Mouse (Mus musculus) forelimb bud, embryonic 11.5 days (tissue): ENCODE measurements at regions not wholly inside any gene's neighbourhood (a gene's known extent, or its start where the extent isn't known, plus 50 kb on each side); places are given as distances from the start of the nearest gene placed in this dataset.

Experiments used
- DNase-seq: peaks from one replicate; pipeline ENCODE4 v3.0.0-alpha.2; 2012; ENCODE audit warnings: low read depth, low spot score

DNA sequence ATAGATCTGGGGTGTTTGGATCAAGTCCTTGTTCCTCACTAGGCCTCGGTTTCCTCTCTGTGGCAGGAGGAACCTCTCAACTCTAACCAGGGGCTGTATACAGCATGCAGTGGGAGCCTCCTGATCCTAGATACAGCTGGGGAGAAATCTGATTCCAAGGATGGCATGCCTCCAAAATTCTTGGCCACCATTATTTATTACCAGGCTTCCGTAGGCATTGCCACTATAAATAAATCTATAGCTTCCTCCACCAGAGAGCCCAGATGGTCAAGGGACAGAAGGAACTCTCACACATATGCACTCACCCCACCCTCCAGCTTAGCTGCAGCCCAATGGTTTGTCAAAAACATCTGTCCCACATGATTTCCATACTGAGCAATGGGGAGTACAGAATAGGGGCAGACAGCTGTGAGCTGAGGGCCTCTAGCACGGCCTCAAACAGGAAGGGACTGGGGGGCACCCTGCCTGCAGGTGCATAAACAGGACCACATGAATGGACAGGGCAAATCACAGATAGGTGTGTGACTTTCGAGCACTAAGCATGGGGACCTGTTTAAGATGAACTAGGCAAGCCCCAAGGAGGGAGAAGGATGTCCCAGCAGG is 100.8 kb upstream of the Mgme1 start:
- no peak for DNase-seq

DNA sequence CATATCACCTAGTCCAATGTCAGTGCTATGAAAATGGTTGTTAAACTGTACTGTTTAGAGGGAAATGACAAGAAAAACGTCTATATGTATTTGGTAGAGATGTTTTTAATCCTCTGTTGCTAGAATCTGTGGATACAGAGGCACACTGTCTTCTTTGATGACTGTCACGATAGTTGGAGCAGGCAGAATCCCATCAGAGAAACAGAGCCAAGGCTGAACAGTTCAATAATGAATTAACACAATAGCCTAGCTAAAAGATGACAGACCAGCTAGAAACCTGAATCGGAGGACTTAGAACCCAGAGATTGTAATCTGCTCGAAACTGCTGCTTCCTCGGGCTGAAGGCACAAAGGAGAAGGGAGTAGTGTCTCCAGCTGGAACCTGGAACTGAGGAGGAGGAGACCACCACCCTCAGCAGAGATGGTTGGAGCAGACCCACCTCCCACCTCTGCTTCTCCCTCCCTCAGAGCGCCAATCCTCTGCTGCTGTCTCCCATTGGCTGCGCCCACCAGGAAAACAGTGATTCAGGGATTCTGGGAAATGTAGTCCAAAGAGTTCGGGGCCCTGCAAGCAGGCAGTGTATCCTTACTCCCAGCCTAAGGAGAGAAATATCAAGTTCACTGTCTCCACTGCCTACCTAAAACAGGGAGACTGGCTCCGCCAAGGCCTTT is 98.2 kb upstream of the Mgme1 start:
- peak; percentile 74 for DNase-seq

DNA sequence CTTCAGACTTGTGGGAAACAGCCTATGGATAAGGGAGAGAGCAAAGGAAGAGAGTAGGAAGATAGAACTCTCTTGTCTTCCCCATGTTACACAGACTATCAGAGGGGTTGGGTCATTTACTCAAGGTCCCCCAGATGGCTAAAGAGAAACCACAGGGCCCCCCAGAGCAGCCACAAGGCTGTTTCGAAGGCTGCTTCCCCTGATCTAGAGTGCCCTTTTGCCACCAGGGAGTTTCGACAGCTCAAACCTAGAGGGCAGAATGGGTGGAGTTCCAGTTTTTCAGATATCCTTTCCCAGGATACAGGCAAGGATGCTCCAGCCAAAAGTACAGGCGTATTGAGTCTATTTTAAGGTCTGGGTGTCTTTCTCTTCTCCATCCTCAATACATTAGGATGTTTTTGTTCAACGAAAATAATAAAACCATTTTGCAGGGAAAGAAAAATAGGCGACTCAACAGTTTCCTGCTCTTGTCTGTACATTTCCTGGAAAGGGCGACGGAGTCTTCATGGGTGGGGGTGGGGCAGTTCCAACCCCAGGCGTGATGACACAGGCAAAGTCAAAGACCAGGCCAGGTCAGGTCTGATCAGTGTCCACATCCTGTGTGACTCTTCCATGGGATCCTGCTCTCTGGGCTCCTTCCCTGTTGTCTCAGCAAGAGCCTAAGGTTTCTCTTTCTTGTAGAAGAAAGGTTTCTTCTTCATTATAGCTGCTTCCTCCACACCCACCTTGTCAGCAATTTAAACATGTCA is 96.9 kb upstream of the Mgme1 start:
- no peak for DNase-seq

DNA sequence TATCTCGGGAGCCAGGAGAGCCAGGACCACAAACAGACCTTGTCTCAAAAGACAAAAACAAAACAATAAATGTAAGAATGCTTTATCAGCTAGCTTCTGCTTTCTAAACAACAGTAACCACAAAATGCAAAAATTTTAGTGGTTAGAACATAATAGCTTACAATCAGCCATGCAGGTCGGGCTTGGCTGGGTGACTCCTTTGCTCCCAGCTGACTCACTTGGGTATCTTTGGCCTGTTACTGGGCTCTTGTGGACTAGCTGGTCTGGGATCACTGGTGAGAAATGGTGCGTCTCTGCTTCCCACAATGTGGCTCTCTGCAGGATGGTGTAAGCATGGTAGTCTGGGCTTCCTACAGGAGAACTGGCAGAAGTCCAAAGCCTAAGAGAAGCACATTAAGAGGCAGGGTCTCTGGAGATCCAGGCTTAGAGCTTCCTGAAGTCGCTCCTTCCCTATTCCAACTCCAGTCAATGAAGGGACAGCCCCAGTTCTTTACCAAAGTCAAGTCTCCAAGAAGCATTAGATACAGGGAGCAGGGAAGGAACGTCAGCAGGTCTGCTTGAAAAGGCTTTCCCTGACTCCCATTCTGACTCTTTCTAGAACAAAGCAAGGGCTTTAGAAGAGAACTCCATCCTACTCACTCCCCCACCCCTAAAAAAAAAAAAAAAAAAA is 96.0 kb upstream of the Mgme1 start:
- DNase-seq: no peak

DNA sequence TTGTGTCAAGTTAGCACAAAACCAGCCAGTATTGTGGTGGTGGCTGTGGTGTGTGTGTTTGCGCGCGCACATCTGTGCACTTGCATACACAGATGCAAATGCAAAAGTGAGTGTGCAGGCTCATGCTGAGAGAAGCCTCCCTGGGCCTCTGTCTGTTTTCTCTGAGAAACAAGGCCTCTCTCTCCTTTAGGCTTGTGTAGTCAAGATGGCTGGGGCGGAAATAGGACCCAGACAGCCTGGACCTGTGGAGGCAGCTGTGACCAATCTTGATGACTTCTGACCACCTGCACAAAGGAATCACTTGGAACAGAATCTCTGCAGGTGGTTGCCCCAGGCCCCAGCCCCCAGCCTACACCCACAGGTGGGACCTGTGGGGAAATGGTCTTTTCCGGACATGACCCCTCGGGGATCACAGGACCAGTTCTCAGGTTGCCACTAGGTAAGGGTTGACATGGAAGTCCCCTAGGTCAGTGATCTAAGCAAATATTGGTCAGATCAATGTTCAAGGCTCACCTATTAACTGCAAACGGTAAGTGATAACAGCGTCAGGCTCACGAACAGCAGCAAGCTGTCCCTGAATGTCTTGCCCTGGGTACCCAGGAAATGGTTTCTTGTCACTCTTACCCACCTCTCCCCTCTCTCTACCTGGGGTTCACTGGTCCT is 93.8 kb upstream of the Mgme1 start:
- DNase-seq: no peak

DNA sequence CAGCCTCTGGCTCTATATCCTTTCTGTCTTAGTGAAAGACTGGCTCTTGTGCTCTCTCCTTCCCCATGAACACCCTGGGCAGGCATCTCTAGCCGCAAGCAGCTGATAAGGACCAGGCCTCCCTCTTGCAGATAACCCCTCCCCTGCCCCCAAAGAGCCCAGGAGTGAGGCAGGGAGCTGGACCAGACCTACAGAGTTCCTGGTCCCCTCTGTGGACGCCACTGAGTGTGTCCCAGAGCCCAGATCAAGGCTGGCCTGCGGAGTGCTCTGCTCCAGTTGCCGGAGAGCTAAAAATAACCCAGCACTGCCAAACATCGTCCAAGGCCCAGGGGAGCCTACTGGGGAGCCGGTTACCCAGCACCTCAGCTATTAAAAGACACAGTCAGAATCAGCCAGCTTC is 93.2 kb upstream of the Mgme1 start:
- DNase-seq: no peak

DNA sequence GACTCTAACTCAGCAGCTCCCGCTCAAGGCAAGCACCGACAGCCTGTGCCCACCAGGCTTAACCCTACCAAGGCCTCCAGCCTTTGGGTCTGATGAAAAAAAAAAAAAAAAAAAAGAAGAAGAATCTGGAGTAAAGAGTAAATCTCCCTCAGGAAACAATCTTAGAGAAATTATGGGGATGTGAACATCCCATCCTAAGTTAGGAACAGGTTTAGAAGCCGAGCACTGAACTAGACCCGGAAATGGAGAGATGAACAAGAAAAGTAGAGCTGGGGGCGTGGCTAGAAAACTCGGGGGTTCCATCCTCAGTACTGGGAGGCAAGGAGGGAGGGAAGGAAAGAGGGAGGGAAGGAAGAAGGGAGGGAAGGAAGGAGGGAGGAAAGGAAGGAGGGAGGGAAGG is 92.5 kb upstream of the Mgme1 start:
- DNase-seq: no peak

DNA sequence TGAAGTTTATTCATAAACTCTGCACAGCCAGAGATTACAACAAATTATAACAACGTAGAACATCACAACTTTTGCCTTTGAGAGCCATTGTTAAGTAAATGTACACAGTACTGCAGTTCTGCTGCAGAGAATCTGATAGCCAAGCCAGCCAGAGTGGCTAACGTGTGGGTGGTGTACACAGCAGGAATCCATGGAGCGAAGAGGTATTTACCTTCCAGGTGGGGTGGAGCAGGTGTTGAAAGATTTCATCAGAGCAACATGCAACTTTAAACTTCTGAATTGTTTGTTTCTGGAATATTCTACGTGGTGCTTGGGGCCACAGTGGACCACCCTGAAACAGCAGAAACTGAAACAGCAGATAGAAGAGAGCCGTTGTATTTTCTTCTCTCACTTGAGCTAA is 88.4 kb upstream of the Mgme1 start:
- DNase-seq: no peak

DNA sequence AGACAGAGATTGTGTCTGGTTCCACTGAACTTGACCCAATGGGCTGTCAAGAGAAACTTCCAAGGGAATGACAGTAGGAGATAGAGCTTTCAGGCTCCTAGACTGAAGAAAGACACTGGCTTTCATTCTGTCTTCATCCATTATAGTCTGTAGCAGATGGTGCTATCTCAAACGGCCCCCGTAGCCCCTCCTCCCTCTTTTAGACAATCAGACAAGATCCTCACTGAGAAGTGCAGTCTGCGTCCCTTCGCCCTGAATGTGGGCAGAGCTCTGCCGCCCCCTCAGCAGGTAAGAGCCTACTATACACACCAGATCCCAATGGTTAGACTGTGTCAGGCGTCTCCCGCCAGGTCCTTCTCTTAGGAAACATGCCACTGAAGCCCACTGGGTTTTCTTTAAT is 87.9 kb upstream of the Mgme1 start:
- DNase-seq: no peak

DNA sequence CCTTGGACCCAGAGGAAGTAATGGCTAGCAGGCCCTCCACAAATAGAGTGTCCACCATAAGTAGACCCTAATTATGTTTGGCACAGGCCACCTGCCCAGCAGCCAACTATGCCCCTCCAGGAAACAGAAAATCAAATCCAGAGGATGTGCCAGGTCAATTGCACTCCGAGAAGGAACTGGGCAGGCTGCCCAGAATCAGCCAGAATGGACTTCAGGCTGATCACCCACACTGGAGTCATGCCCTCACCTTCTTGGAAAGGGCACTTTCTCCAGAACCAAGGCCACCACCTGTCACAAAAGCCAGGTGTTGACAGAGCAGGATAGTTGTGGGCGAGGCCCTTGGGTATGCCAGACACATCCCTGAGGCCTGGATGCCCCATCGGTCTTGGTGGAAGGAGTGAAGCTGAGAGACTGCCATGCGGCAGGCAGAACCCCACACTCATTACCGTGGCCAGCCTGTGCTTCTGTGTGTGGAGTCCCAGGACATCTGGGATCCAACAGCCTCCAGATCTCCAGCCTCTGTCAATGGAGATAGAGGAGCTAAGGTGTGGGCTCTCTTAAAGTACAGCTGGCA is 87.0 kb upstream of the Mgme1 start:
- DNase-seq: no peak

DNA sequence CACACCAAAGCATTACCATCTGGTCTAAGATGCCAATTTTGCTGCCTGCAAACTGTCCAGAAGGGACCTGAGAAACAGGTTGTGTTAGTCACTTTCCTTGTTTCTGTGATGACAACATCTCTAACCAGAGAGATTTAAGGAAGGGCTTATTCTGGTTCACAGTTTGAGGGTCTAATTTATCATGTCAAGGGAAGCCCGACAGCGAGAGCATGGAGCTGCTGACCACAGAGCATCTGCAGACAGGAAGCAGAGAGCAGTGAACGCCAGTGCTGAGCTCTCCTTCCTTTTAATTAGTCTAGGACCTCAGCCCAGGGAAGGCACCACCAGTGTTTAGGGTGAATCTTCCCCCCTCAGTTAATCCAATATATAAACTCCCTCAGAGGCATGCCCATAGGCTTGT is 85.3 kb upstream of the Mgme1 start:
- no peak for DNase-seq

DNA sequence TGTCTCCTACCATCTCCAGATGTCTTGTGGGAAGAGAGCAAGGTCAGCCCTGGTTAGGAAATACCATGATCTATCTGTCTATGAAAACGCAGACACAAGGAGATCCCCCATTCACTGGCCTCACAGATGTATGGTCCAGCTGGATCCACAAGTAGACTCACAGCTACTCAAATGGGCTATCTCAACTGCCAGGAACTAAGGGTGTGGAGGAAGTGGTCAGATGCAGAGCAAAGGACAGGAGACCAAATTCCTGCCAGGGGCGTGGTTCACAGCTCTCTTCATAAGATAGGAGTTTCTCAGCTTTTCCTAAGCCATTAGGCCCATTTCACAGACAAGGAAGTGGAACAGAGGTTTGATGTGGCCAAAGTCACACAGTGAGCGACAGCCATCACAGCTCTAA is 84.0 kb upstream of the Mgme1 start:
- no peak for DNase-seq

DNA sequence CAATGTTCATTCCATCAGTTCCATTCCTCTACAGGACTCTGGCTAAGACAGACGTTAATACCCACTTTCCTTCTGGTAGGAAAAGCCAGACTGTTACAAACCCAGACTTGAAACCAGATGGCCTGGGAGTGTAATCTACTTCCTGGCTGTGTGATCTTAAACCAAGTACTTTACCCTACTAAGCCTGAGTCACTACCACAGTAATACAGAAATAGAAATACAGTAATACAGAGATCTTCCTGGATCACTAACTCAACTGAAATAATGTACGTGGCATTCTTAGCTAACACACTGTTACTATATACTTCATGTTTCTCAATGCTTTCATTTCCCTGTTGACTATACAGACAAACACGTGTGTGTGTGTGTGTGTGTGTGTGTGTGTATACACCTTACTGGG is 82.4 kb upstream of the Mgme1 start:
- DNase-seq: no peak

DNA sequence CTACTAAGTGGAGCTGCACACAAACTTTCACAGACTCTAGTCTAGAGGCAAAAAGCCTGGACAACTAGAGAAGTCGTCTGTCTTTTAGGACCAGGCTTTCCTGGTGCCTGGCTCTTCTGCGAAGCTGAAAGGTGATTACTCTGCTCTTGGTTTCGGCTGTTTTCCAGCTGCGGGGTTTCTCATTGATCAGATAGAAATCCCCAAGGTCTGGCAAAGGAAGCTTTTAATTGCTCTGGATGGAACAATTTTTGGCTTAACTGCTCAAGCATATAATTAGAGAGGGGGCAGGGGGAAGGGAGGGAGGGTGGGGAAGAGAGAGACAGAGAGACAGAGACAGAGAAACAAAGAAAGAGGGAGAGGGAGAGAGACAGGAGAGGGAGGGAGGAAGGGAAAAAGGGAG is 82.0 kb upstream of the Mgme1 start:
- no peak for DNase-seq

DNA sequence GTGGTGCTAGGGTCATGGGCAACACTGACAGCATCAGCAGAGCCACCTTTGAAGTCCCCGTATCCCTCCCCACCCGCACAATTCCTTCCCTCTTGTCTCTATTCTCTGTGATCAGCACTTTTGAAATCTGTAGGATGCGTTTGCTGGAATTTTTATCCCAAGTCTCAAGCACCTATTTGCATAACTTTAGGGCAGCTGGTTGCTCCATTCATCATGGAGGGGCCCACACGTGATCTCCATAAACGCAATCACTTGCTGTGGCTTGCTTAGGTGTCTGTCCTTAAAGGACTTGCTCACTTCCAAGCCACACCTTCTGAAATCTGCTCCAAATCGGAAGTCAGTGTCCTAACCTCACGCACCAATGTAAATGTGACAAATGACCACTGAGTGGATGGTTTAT is 80.7 kb upstream of the Mgme1 start:
- no peak for DNase-seq

DNA sequence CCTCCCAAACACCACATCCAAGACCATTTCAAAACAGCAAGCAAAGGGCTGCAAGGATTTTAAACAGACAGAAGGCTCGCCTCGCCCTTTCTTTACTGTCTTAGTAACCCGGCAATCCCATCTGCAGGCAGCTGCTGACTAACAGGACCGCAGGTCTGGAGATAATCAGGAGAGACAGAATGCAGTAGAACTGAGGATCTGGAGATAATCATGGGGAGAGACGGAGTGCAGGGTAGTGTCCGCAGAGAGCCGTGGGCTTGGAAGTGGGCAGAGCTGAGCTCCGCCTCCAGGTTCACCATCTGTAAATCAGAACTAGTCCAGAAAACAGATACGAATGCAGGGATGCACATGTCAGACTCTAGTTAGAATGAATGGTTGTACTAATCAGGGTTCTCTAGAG is 79.4 kb upstream of the Mgme1 start:
- DNase-seq: no peak

DNA sequence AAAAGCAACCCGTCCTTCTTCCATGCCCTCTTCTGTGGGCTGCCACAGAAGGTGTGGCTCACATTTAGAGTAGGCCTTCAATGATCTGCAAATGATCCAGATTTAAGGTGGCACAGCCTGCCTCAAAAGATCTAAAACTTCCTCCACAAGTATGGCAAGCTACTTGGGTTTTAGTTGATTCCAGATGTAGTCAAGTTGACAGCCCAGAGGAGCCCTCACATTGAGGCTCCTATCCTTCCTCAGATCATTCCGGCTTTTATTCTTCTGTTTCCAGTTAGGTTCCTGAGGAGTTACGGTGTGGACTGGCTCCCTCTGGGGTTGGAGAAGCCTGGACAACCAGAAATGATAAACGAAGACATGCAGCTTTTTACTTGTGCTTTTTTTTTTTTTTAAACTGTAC is 78.8 kb upstream of the Mgme1 start:
- DNase-seq: no peak

DNA sequence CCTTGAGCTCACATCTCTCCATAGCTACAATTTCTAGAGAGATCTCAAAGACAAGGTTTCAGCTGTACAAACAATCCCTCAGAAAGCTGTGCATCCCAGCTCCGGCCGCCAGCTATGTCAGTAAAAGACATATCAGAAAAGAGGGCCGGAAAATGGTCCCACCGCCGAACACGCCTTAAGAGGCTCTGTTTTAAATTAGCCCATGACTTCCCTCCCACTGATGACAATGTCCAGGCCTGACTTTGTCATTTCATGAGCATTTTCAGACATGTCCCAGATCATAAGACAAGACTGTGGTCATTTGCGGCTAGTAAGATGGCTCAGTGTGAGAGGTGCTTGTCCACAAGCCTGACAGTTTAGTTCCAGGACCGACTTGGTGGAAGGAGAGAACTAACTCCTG is 78.0 kb upstream of the Mgme1 start:
- no peak for DNase-seq

DNA sequence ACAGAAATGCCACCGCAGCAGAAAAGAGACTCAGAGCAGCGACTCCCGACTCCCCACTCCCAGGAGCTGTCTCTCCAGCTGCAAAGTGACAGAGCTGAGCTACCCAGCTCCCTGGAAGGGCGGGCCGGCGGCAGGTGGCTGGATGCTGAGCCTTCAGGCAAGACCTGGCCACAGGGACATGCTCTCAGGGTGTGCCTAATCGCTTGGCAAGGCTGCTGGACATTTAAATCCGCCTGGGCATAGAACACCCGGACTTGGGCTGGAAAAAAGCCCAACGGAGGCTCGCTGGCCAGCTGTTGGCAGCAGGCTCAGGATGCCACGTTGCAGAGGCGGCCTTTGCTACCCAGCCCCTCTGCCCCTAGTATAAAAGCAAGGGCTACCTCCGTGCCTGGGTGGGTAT is 74.6 kb upstream of the Mgme1 start:
- DNase-seq: no peak

DNA sequence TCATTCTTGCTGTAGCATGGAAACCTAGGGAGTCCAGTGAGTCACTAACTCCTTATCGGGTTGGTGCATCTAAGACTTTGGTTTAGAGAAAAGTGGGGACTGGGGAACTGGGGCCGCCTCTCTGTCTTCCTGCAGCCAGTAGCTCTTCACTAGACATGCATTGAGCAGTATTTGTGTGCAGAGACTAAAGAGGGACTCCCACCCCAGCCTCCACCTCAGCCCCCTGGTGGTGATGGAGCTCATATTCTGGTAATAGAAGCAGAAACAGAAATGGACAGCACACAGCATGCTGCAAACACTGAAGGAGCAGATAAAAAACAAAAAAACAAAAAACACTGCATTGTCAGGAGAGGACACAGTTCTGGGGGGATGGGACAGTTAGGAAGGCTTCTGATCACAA is 73.3 kb upstream of the Mgme1 start:
- no peak for DNase-seq

DNA sequence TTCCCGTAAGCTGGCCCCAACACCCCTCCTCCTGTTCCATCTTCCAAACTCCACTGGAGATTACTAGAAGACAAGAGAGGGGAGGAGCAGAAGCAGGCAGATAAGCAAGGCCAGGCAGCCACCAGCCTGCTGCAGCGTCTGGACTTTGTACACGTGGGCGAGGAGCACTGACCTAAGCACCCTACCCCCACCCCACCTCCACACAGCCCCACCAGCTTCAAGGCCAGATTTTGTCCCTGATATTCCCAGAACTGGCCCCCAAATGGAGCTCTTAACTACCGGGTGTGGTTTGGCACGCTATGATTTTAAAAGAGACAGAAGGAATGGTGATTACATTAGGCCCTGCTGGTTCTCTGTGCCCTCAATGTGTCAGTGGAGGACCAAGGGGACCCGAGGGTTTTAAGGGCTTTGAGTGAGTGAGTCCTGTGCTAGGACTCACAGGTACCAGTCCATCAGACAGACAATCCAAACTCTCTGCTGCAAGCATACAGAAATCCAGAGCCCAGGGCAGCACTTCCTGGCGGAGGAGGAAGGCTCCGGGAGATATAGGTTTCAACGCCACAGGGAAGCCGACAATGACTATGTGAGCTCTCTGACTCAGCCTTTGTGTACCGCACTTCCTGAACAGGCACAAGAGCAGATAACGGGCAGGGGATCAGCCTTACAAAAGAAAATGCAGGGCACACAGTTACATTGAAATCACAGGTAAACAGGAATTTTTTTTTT is 72.0 kb upstream of the Mgme1 start:
- DNase-seq: no peak
